Mouse (Mus musculus): ENCODE measurements around the gene Mindy2.
"Not testable (repeated sequence)": the region's sequence is repeated elsewhere in the genome, so short reads cannot be mapped to it uniquely, and the experiment has no call there.

Gene Mindy2

GRCm38 (mm10) chr9:70580956-70581355, 76.0 kb downstream of the Mindy2 start:
- DNase-seq (ENCODE audit: low spot score) = no peak

GRCm38 (mm10) chr9:70578123-70578522, 78.9 kb downstream of the Mindy2 start:
- no peak for DNase-seq (ENCODE audit: low spot score)

GRCm38 (mm10) chr9:70570351-70570750, 86.6 kb downstream of the Mindy2 start:
- DNase-seq (ENCODE audit: low spot score) = no peak

GRCm38 (mm10) chr9:70567651-70568050, 89.3 kb downstream of the Mindy2 start:
- DNase-seq (ENCODE audit: low spot score) = no peak

GRCm38 (mm10) chr9:70562825-70563224, 94.1 kb downstream of the Mindy2 start:
- no peak for DNase-seq (ENCODE audit: low spot score)

- DNase-seq (ENCODE audit: low spot score) = no peak
Observed at GRCm38 (mm10) chr9:70556796-70557195, 100.2 kb downstream of the Mindy2 start.

GRCm38 (mm10) chr9:70555431-70555830, 101.5 kb downstream of the Mindy2 start:
- no peak for DNase-seq (ENCODE audit: low spot score)

- not testable (repeated sequence) for DNase-seq (ENCODE audit: low spot score)
Observed at GRCm38 (mm10) chr9:70552233-70552632, 104.7 kb downstream of the Mindy2 start.

- no peak for DNase-seq (ENCODE audit: low spot score)
Observed at GRCm38 (mm10) chr9:70551524-70551923, 105.5 kb downstream of the Mindy2 start.

All from MN1 (cell line).